Mouse (Mus musculus): ENCODE data around the gene Nr4a1. TPM values are rescaled to one million over a fixed set of nuclear protein-coding genes. Genes with fewer than 3 reads are reported as not detected.

Nr4a1 gene
- polyA plus RNA-seq, 1 experiment from 2014 or later: 10.4 TPM

- Histone ChIP-seq H3K4me2 (no peak overlapping the region), H3K27ac (replicated peaks) (no peak overlapping the region), H3K9me3 (no peaks in the 10 kb centered on the region), H3K4me3 (no peak overlapping the region), H3K9ac (no peak overlapping the region), H3K36me3 (peaks cover 53% of the 10 kb centered on the region), H3K27me3 (replicated peaks) (no peaks in the 10 kb centered on the region), H3K4me1 (peaks cover 21% of the 10 kb centered on the region)
- WGBS: 85% methylated on average over 3 of the region's 3 CpGs
- no peak for ATAC-seq (ENCODE audit: extremely low read depth, insufficient number of reproducible peaks, low FRiP score, low TSS enrichment)
Measured at GRCm38 (mm10) chr15:101292012-101292411, 37.9 kb downstream of the Nr4a1 start.

- H3K27ac ChIP-seq (replicated peaks): peak within 1 kb of the TSS; percentile 39; the same call in 1 of the 2 replicates
- H3K9me3 ChIP-seq: no peaks in the 10 kb centered on the region
- H3K36me3 ChIP-seq: peaks cover 42% of the 10 kb centered on the region
- 38% methylated on average over 18 of the region's 18 CpGs for WGBS
- peak within 1 kb of the TSS; percentile 40 for H3K4me2 ChIP-seq
- peaks cover 22% of the 10 kb centered on the region for H3K4me1 ChIP-seq
- no peaks in the 10 kb centered on the region for H3K27me3 ChIP-seq (replicated peaks)
- peak within 1 kb of the TSS; percentile 41 for H3K9ac ChIP-seq
- H3K4me3 ChIP-seq: peak within 1 kb of the TSS; percentile 11; the same call in 1 of the 2 replicates
- no peak for ATAC-seq (ENCODE audit: extremely low read depth, insufficient number of reproducible peaks, low FRiP score, low TSS enrichment)
Measured at GRCm38 (mm10) chr15:101293025-101293621, 39.1 kb downstream of the Nr4a1 start, which contains the start of gene 6030408B16Rik. Gene 6030408B16Rik, plus strand, starts transcription at chr15:101293212.

- peaks cover 30% of the 10 kb centered on the region for H3K36me3 ChIP-seq
Measured at GRCm38 (mm10) chr15:101294028-101294894, 40.2 kb downstream of the Nr4a1 start.

GRCm38 (mm10) chr15:101295106-101295505, 41.0 kb downstream of the Nr4a1 start:
- H3K9ac ChIP-seq: no peak overlapping the region
- H3K9me3 ChIP-seq: no peaks in the 10 kb centered on the region
- H3K27ac ChIP-seq (replicated peaks): no peak overlapping the region; the same call in 1 of the 2 replicates
- H3K4me3 ChIP-seq: no peak overlapping the region
- no peak for ATAC-seq (ENCODE audit: extremely low read depth, insufficient number of reproducible peaks, low FRiP score, low TSS enrichment)
- H3K4me1 ChIP-seq: peaks cover 42% of the 10 kb centered on the region
- H3K4me2 ChIP-seq: 0 out of 2 replicates have a peak overlapping the region, but pooled peaks have one; percentile 40
- H3K27me3 ChIP-seq (replicated peaks): no peaks in the 10 kb centered on the region
- peaks cover 22% of the 10 kb centered on the region for H3K36me3 ChIP-seq
- WGBS: 60% methylated on average over 7 of the region's 7 CpGs

More at GRCm38 (mm10) chr15:101294028-101294894, 40.2 kb downstream of the Nr4a1 start:
- peaks cover 34% of the 10 kb centered on the region for H3K4me1 ChIP-seq
- peak overlapping the region; percentile 39; the same call in 1 of the 2 replicates for H3K27ac ChIP-seq (replicated peaks)
- 39% methylated on average over 16 of the region's 16 CpGs for WGBS
- peak overlapping the region; percentile 40 for H3K4me2 ChIP-seq
- peak overlapping the region; percentile 41 for H3K9ac ChIP-seq
- 0 out of 2 replicates have a peak, but pooled peaks have one; percentile 34 for ATAC-seq (ENCODE audit: extremely low read depth, insufficient number of reproducible peaks, low FRiP score, low TSS enrichment)
- no peaks in the 10 kb centered on the region for H3K9me3 ChIP-seq
- no peaks in the 10 kb centered on the region for H3K27me3 ChIP-seq (replicated peaks)
- peak overlapping the region; percentile 11 for H3K4me3 ChIP-seq

- 85% methylated on average over 10 of the region's 10 CpGs for WGBS
- Histone ChIP-seq H3K9ac (no peak overlapping the region), H3K4me1 (peaks cover 44% of the 10 kb centered on the region), H3K27me3 (replicated peaks) (no peaks in the 10 kb centered on the region), H3K9me3 (no peaks in the 10 kb centered on the region), H3K27ac (replicated peaks) (0 out of 2 replicates have a peak overlapping the region, but pooled peaks have one; percentile 3), H3K4me2 (no peak overlapping the region), H3K4me3 (no peak overlapping the region), H3K36me3 (peaks cover 17% of the 10 kb centered on the region)
- no peak for ATAC-seq (ENCODE audit: extremely low read depth, insufficient number of reproducible peaks, low FRiP score, low TSS enrichment)
Measured at GRCm38 (mm10) chr15:101295616-101296015, 41.5 kb downstream of the Nr4a1 start.

GRCm38 (mm10) chr15:101296091-101296490, 42.0 kb downstream of the Nr4a1 start:
- H3K9me3 ChIP-seq: no peaks in the 10 kb centered on the region
- WGBS: 69% methylated on average over 11 of the region's 11 CpGs
- no peak overlapping the region for H3K4me3 ChIP-seq
- 0 out of 2 replicates have a peak overlapping the region, but pooled peaks have one; percentile 3 for H3K27ac ChIP-seq (replicated peaks)
- peaks cover 12% of the 10 kb centered on the region for H3K36me3 ChIP-seq
- no peak for ATAC-seq (ENCODE audit: extremely low read depth, insufficient number of reproducible peaks, low FRiP score, low TSS enrichment)
- no peak overlapping the region for H3K4me2 ChIP-seq
- H3K9ac ChIP-seq: no peak overlapping the region
- H3K27me3 ChIP-seq (replicated peaks): no peaks in the 10 kb centered on the region
- peaks cover 44% of the 10 kb centered on the region for H3K4me1 ChIP-seq

- Histone ChIP-seq H3K4me2 (peak overlapping the region; percentile 46), H3K4me1 (peaks cover 41% of the 10 kb centered on the region), H3K36me3 (no peaks in the 10 kb centered on the region), H3K9ac (peak overlapping the region; percentile 56), H3K4me3 (no peak overlapping the region), H3K27me3 (replicated peaks) (no peaks in the 10 kb centered on the region), H3K9me3 (no peaks in the 10 kb centered on the region), H3K27ac (replicated peaks) (no peak overlapping the region; the same call in 1 of the 2 replicates)
- WGBS: 33% methylated on average over 7 of the region's 7 CpGs
- no peak for ATAC-seq (ENCODE audit: extremely low read depth, insufficient number of reproducible peaks, low FRiP score, low TSS enrichment)
Measured at GRCm38 (mm10) chr15:101297988-101298387, 43.9 kb downstream of the Nr4a1 start.

- Histone ChIP-seq H3K27ac (replicated peaks) (no peak overlapping the region), H3K27me3 (replicated peaks) (no peaks in the 10 kb centered on the region), H3K9ac (peak overlapping the region; percentile 56; the same call in 1 of the 2 replicates), H3K36me3 (no peaks in the 10 kb centered on the region), H3K4me3 (no peak overlapping the region), H3K4me1 (peaks cover 35% of the 10 kb centered on the region), H3K9me3 (no peaks in the 10 kb centered on the region), H3K4me2 (peak overlapping the region; percentile 46)
- 20% methylated on average over 7 of the region's 7 CpGs for WGBS
- ATAC-seq (ENCODE audit: extremely low read depth, insufficient number of reproducible peaks, low FRiP score, low TSS enrichment): no peak
Measured at GRCm38 (mm10) chr15:101298550-101298949, 44.5 kb downstream of the Nr4a1 start.

GRCm38 (mm10) chr15:101299480-101299960, 45.5 kb downstream of the Nr4a1 start:
- H3K4me3 ChIP-seq: no peak overlapping the region
- no peaks in the 10 kb centered on the region for H3K9me3 ChIP-seq
- no peaks in the 10 kb centered on the region for H3K27me3 ChIP-seq (replicated peaks)
- 40% methylated on average over 14 of the region's 14 CpGs for WGBS
- peaks cover 25% of the 10 kb centered on the region for H3K4me1 ChIP-seq
- no peak for ATAC-seq (ENCODE audit: extremely low read depth, insufficient number of reproducible peaks, low FRiP score, low TSS enrichment)
- H3K27ac ChIP-seq (replicated peaks): peak overlapping the region; percentile 65
- H3K36me3 ChIP-seq: no peaks in the 10 kb centered on the region
- peak overlapping the region; percentile 61; the same call in 1 of the 2 replicates for H3K9ac ChIP-seq
- no peak overlapping the region for H3K4me2 ChIP-seq

GRCm38 (mm10) chr15:101300128-101300527, 46.1 kb downstream of the Nr4a1 start:
- Histone ChIP-seq H3K9ac (peak overlapping the region; percentile 38), H3K4me3 (no peak overlapping the region), H3K4me2 (no peak overlapping the region), H3K27me3 (replicated peaks) (no peaks in the 10 kb centered on the region), H3K36me3 (no peaks in the 10 kb centered on the region), H3K4me1 (peaks cover 25% of the 10 kb centered on the region), H3K9me3 (no peaks in the 10 kb centered on the region), H3K27ac (replicated peaks) (peak overlapping the region; percentile 65; the same call in 1 of the 2 replicates)
- WGBS: 35% methylated on average over 6 of the region's 6 CpGs
- ATAC-seq (ENCODE audit: extremely low read depth, insufficient number of reproducible peaks, low FRiP score, low TSS enrichment): no peak

- Histone ChIP-seq H3K27ac (replicated peaks) (no peak overlapping the region), H3K9ac (no peak overlapping the region), H3K4me2 (no peak overlapping the region), H3K4me1 (peaks cover 25% of the 10 kb centered on the region), H3K4me3 (no peak overlapping the region), H3K9me3 (no peaks in the 10 kb centered on the region), H3K36me3 (no peaks in the 10 kb centered on the region), H3K27me3 (replicated peaks) (no peaks in the 10 kb centered on the region)
- 62% methylated on average over 3 of the region's 3 CpGs for WGBS
- ATAC-seq (ENCODE audit: extremely low read depth, insufficient number of reproducible peaks, low FRiP score, low TSS enrichment): no peak
Measured at GRCm38 (mm10) chr15:101302201-101302600, 48.1 kb downstream of the Nr4a1 start.

All from heart, embryonic 13.5 days (tissue).